Mouse (Mus musculus) cortical plate, adult 2 months (tissue): ENCODE measurements at regions not wholly inside any gene's neighbourhood (a gene's known extent, or its start where the extent isn't known, plus 50 kb on each side); places are given as distances from the start of the nearest gene placed in this dataset.

Source experiments
- CTCF ChIP-seq: fragments of 200-500 bp; IDR thresholded peaks from 2 replicates; pipeline ENCODE4 v1.5.1; 2011; ENCODE audit warnings: mild to moderate bottlenecking, control low read depth, low read length; ENCODE audit not compliant: insufficient read depth; ENCODE audit errors: extremely low read depth
- POLR2A ChIP-seq: fragments of 200-500 bp; IDR thresholded peaks from 2 replicates; pipeline ENCODE4 v1.6.1; 2011; ENCODE audit warnings: mild to moderate bottlenecking, low read length, control low read depth; ENCODE audit not compliant: insufficient read depth; ENCODE audit errors: extremely low read depth

- TF ChIP-seq POLR2A (no peak), CTCF (no peak)
Observed at GRCm38 (mm10) chr4:50025356-50025755, 179.8 kb upstream of the Grin3a start.
